Mouse (Mus musculus) stomach, embryonic 16.5 days (tissue): ENCODE results near the gene Tmem175. TPM values are rescaled to one million over a fixed set of nuclear protein-coding genes. Genes with fewer than 3 reads are reported as not detected.

ENCODE experiments used
- ATAC-seq: fragments of 200-750 bp; cut with Nextera tagmentation; 2 replicates; pipeline ENCODE4 v1.8.0; 2017; ENCODE audit warnings: moderate number of reproducible peaks, moderate TSS enrichment; ENCODE audit not compliant: insufficient read depth, low FRiP score
- H3K27ac ChIP-seq: fragments of 300-500 bp; sonication (generic); 2 replicates; pipeline ENCODE4 v1.5.1; 2014; ENCODE audit warnings: low read length
- H3K27me3 ChIP-seq: fragments of 300-500 bp; sonication (generic); 2 replicates; pipeline ENCODE4 v1.6.1; 2014; ENCODE audit warnings: low read length, control low read depth, mixed read lengths; ENCODE audit not compliant: control insufficient read depth, insufficient read depth
- H3K36me3 ChIP-seq: fragments of 300-500 bp; sonication (generic); 2 replicates; pipeline ENCODE4 v1.6.1; 2014; ENCODE audit warnings: low read length; ENCODE audit not compliant: control insufficient read depth, insufficient read depth
- H3K4me1 ChIP-seq: fragments of 300-500 bp; sonication (generic); 2 replicates; pipeline ENCODE4 v1.6.1; 2014; ENCODE audit warnings: low read length, control low read depth, mixed read lengths; ENCODE audit not compliant: control insufficient read depth, insufficient read depth
- H3K4me2 ChIP-seq: fragments of 300-500 bp; sonication (generic); 2 replicates; pipeline ENCODE4 v1.6.1; 2014; ENCODE audit warnings: low read depth, low read length, mixed read lengths
- H3K4me3 ChIP-seq: fragments of 300-500 bp; sonication (generic); replicated peaks from 2 replicates; pipeline ENCODE4 v1.5.1; 2014; ENCODE audit warnings: mild to moderate bottlenecking, low read length
- H3K9ac ChIP-seq: fragments of 300-500 bp; sonication (generic); 2 replicates; pipeline ENCODE4 v1.6.1; 2014; ENCODE audit warnings: low read length
- H3K9me3 ChIP-seq: fragments of 300-500 bp; sonication (generic); replicated peaks from 2 replicates; pipeline ENCODE4 v1.6.1; 2016; ENCODE audit warnings: low read length, control low read depth; ENCODE audit not compliant: control insufficient read depth
- WGBS: fragments of 180-500 bp; shearing (Covaris S2); extraction: QIAGEN DNeasy Blood & Tissue Kit; methylation state at CpG from one replicate; pipeline ENCODE4 v1.1.7; 2014; 5-methylcytosine and 5-hydroxymethylcytosine counted together
- polyA plus RNA-seq: library from polyadenylated mRNA; unstranded; fragments of >200 nt; fragmentation: Nextera tagmentation; extraction: Ambion mirVana; gene quantifications from 2 replicates; pipeline ENCODE4 v1.2.1, GENCODE M21; 2015

The Tmem175 gene
- polyA plus RNA-seq: 27.1 and 27.7 TPM in 2 replicates

- peak; percentile 96 for ATAC-seq
- Histone ChIP-seq H3K9ac (peak within 1 kb of the TSS; percentile 90), H3K4me3 (peak within 1 kb of the TSS; percentile 92), H3K27ac (peak within 1 kb of the TSS; percentile 85), H3K4me2 (peak within 1 kb of the TSS; percentile 88), H3K4me1 (peaks cover 14% of the 10 kb centered on the region), H3K36me3 (no peaks in the 10 kb centered on the region), H3K27me3 (no peaks in the 10 kb centered on the region), H3K9me3 (no peaks in the 10 kb centered on the region)
- under 1% methylated on average over 58 of the region's 58 CpGs for WGBS
These were observed at the start of gene Tmem175, which contains the start of gene Gak for GRCm38 (mm10) chr5:108629634-108630483. Tmem175 (plus strand) TSS chr5:108629770. Gak (minus strand) TSS chr5:108629755.

GRCm38 (mm10) chr5:108581361-108581891 lies 48.1 kb upstream of the Tmem175 start:
- WGBS: 89% methylated on average over 3 of the region's 3 CpGs
- no peak for ATAC-seq
- Histone ChIP-seq H3K4me2 (no peak overlapping the region), H3K4me1 (no peaks in the 10 kb centered on the region), H3K36me3 (peaks cover 27% of the 10 kb centered on the region), H3K9ac (no peak overlapping the region), H3K9me3 (no peaks in the 10 kb centered on the region), H3K4me3 (no peak overlapping the region), H3K27ac (no peak overlapping the region), H3K27me3 (no peaks in the 10 kb centered on the region)

- peaks cover 50% of the 10 kb centered on the region; the same call in 1 of the 2 replicates for H3K36me3 ChIP-seq
- WGBS: 71% methylated on average over 1 of the region's 1 CpGs
These were observed 29.6 kb upstream of the Tmem175 start for GRCm38 (mm10) chr5:108599923-108600322.

GRCm38 (mm10) chr5:108602537-108602936 lies 27.0 kb upstream of the Tmem175 start:
- no peaks in the 10 kb centered on the region for H3K4me1 ChIP-seq
- H3K27me3 ChIP-seq: no peaks in the 10 kb centered on the region
- no peak overlapping the region for H3K27ac ChIP-seq
- H3K4me3 ChIP-seq: no peak overlapping the region
- no peak overlapping the region for H3K9ac ChIP-seq
- peaks cover 37% of the 10 kb centered on the region; the same call in 1 of the 2 replicates for H3K36me3 ChIP-seq
- ATAC-seq: no peak
- H3K4me2 ChIP-seq: no peak overlapping the region
- WGBS: 92% methylated on average over 9 of the region's 9 CpGs
- H3K9me3 ChIP-seq: no peaks in the 10 kb centered on the region

More at GRCm38 (mm10) chr5:108599923-108600322, 29.6 kb upstream of the Tmem175 start:
- no peak overlapping the region for H3K9ac ChIP-seq
- no peak overlapping the region for H3K4me2 ChIP-seq
- no peak for ATAC-seq
- H3K4me3 ChIP-seq: no peak overlapping the region
- H3K27me3 ChIP-seq: no peaks in the 10 kb centered on the region
- no peaks in the 10 kb centered on the region for H3K4me1 ChIP-seq
- no peak overlapping the region for H3K27ac ChIP-seq
- no peaks in the 10 kb centered on the region for H3K9me3 ChIP-seq

GRCm38 (mm10) chr5:108610426-108610825 lies 19.1 kb upstream of the Tmem175 start:
- 84% methylated on average over 1 of the region's 1 CpGs for WGBS
- no peak overlapping the region for H3K9ac ChIP-seq
- no peaks in the 10 kb centered on the region for H3K9me3 ChIP-seq
- peaks cover 34% of the 10 kb centered on the region for H3K36me3 ChIP-seq
- no peak for ATAC-seq
- H3K4me2 ChIP-seq: no peak overlapping the region
- H3K27ac ChIP-seq: no peak overlapping the region
- H3K27me3 ChIP-seq: no peaks in the 10 kb centered on the region
- no peaks in the 10 kb centered on the region for H3K4me1 ChIP-seq
- H3K4me3 ChIP-seq: no peak overlapping the region

- H3K9me3 ChIP-seq: no peaks in the 10 kb centered on the region
- WGBS: 74% methylated on average over 2 of the region's 2 CpGs
- H3K27me3 ChIP-seq: no peaks in the 10 kb centered on the region
- H3K36me3 ChIP-seq: peaks cover 20% of the 10 kb centered on the region
- no peak overlapping the region for H3K4me3 ChIP-seq
- ATAC-seq: no peak
- H3K9ac ChIP-seq: no peak overlapping the region
- H3K4me2 ChIP-seq: no peak overlapping the region
- H3K27ac ChIP-seq: no peak overlapping the region
- no peaks in the 10 kb centered on the region for H3K4me1 ChIP-seq
These were observed 7.7 kb upstream of the Tmem175 start for GRCm38 (mm10) chr5:108621870-108622269.

- WGBS: 79% methylated on average over 4 of the region's 4 CpGs
- H3K36me3 ChIP-seq: peaks cover 20% of the 10 kb centered on the region
- no peak overlapping the region for H3K27ac ChIP-seq
- no peak for ATAC-seq
- no peak overlapping the region for H3K9ac ChIP-seq
- no peaks in the 10 kb centered on the region for H3K27me3 ChIP-seq
- no peak overlapping the region for H3K4me3 ChIP-seq
- peaks cover 14% of the 10 kb centered on the region for H3K4me1 ChIP-seq
- no peak overlapping the region for H3K4me2 ChIP-seq
- no peaks in the 10 kb centered on the region for H3K9me3 ChIP-seq
These were observed 3.4 kb upstream of the Tmem175 start for GRCm38 (mm10) chr5:108626050-108626660.

GRCm38 (mm10) chr5:108628891-108629633 lies 508 bp upstream of the Tmem175 start:
- Histone ChIP-seq H3K4me3 (peak overlapping the region; percentile 92), H3K4me2 (peak overlapping the region; percentile 88), H3K27ac (peak overlapping the region; percentile 85), H3K9me3 (no peaks in the 10 kb centered on the region), H3K27me3 (no peaks in the 10 kb centered on the region), H3K9ac (peak overlapping the region; percentile 90), H3K36me3 (peaks cover 6% of the 10 kb centered on the region), H3K4me1 (peaks cover 14% of the 10 kb centered on the region)
- ATAC-seq: peak; percentile 79
- 2% methylated on average over 32 of the region's 32 CpGs for WGBS
